Mouse (Mus musculus) small intestine, adult 10 weeks (tissue): ENCODE data around the gene Hddc3. TPM values are rescaled to one million over a fixed set of nuclear protein-coding genes. Genes with fewer than 3 reads are reported as not detected.

Experiments used
- polyA plus RNA-seq: library from polyadenylated mRNA; stranded (reverse); fragments of 350-450 nt; fragmentation: Illumina TruSeq; extraction: RNeasy Lipid Tissue Mini Kit (QIAGEN cat#74804); gene quantifications from one replicate; pipeline ENCODE4 v1.2.3, GENCODE M21; 2014; ENCODE audit warnings: low replicate concordance

The Hddc3 gene
- 11.0 TPM for polyA plus RNA-seq

GRCm38 (mm10) chr7:80342858-80343257 lies at the start of gene Hddc3:
Gene Hddc3, plus strand, starts transcription at chr7:80343104.

GRCm38 (mm10) chr7:80294062-80294763 lies 48.7 kb upstream of the Hddc3 start, which contains the start of gene Prc1:
Gene Prc1, plus strand, starts transcription at chr7:80294450.

GRCm38 (mm10) chr7:80324043-80324815 lies 18.7 kb upstream of the Hddc3 start, which contains the start of gene Rccd1:
Gene Rccd1, minus strand, starts transcription at chr7:80324454.

GRCm38 (mm10) chr7:80340793-80341192 lies 2.1 kb upstream of the Hddc3 start, which contains the start of gene Unc45a:
Gene Unc45a, minus strand, starts transcription at chr7:80341005.

GRCm38 (mm10) chr7:80371041-80371751 lies 28.3 kb downstream of the Hddc3 start, which contains the start of gene Man2a2:
Gene Man2a2, minus strand, starts transcription at chr7:80371375.

GRCm38 (mm10) chr7:80387633-80388543 lies 45.0 kb downstream of the Hddc3 start, which contains the start of gene Fes:
Gene Fes, minus strand, starts transcription at chr7:80387946.

Other genes starting within 250 kb of the Hddc3 start
- 2.1 TPM for gene Idh2, start 227.7 kb upstream of the Hddc3 start, polyA plus RNA-seq
- gene Sema4b, start 156.3 kb upstream of the Hddc3 start, polyA plus RNA-seq: 2.6 TPM
- 18.0 TPM for gene Cib1, start 110.3 kb upstream of the Hddc3 start, polyA plus RNA-seq
- 1.9 TPM for gene Gdpgp1, start 110.2 kb upstream of the Hddc3 start, polyA plus RNA-seq
- gene Ttll13, start 96.7 kb upstream of the Hddc3 start, polyA plus RNA-seq: not detected
- 9.5 TPM for gene Ngrn, start 81.9 kb upstream of the Hddc3 start, polyA plus RNA-seq
- gene Vps33b, start 73.5 kb upstream of the Hddc3 start, polyA plus RNA-seq: 4.6 TPM
- 28.1 TPM for gene Prc1, start 48.7 kb upstream of the Hddc3 start, polyA plus RNA-seq
- gene Rccd1, start 18.6 kb upstream of the Hddc3 start, polyA plus RNA-seq: 2.9 TPM
- 1.2 TPM for gene Unc45a, start 2.1 kb upstream of the Hddc3 start, polyA plus RNA-seq
- gene Man2a2, start 28.3 kb downstream of the Hddc3 start, polyA plus RNA-seq: 3.3 TPM
- 0.48 TPM for gene Fes, start 44.8 kb downstream of the Hddc3 start, polyA plus RNA-seq
- gene Furin, start 62.3 kb downstream of the Hddc3 start, polyA plus RNA-seq: 1.1 TPM
- gene Blm, start 192.0 kb downstream of the Hddc3 start, polyA plus RNA-seq: 10.6 TPM